Mouse (Mus musculus) embryonic facial prominence, embryonic 15.5 days (tissue): ENCODE data around the gene Acad8. TPM values are rescaled to one million over a fixed set of nuclear protein-coding genes. Genes with fewer than 3 reads are reported as not detected.
A peak's percentile ranks its signal among the peaks of the same experiment; 100 is the strongest.

Source experiments
- ATAC-seq: fragments of 200-750 bp; cut with Nextera tagmentation; 2 replicates; pipeline ENCODE4 v1.8.0; 2017; ENCODE audit warnings: low read depth, moderate TSS enrichment; ENCODE audit not compliant: insufficient number of reproducible peaks, low FRiP score, low TSS enrichment
- H3K27ac ChIP-seq: fragments of 300-500 bp; sonication (generic); replicated peaks from 2 replicates; pipeline ENCODE4 v1.5.1; 2015; ENCODE audit warnings: mild to moderate bottlenecking, inconsistent platforms
- H3K27me3 ChIP-seq: fragments of 300-500 bp; sonication (generic); 2 replicates; pipeline ENCODE4 v1.6.1; 2015; ENCODE audit warnings: inconsistent platforms
- H3K36me3 ChIP-seq: fragments of 300-500 bp; sonication (generic); 2 replicates; pipeline ENCODE4 v1.6.1; 2015; ENCODE audit warnings: mild to moderate bottlenecking, inconsistent platforms
- H3K4me1 ChIP-seq: fragments of 300-500 bp; sonication (generic); 2 replicates; pipeline ENCODE4 v1.6.1; 2015; ENCODE audit warnings: inconsistent platforms
- H3K4me2 ChIP-seq: fragments of 300-500 bp; sonication (generic); replicated peaks from 2 replicates; pipeline ENCODE4 v1.6.1; 2015; ENCODE audit warnings: mild to moderate bottlenecking, inconsistent platforms
- H3K4me3 ChIP-seq: fragments of 300-500 bp; sonication (generic); replicated peaks from 2 replicates; pipeline ENCODE4 v1.5.1; 2015; ENCODE audit warnings: mild to moderate bottlenecking, inconsistent platforms
- H3K9ac ChIP-seq: fragments of 300-500 bp; sonication (generic); 2 replicates; pipeline ENCODE4 v1.6.1; 2015; ENCODE audit warnings: inconsistent platforms
- H3K9me3 ChIP-seq: fragments of 300-500 bp; sonication (generic); replicated peaks from 2 replicates; pipeline ENCODE4 v1.6.1; 2016; ENCODE audit warnings: inconsistent platforms
- WGBS: fragments of 180-500 bp; shearing (Covaris S2); methylation state at CpG from one replicate; pipeline ENCODE4 v1.1.7; 2015; 5-methylcytosine and 5-hydroxymethylcytosine counted together
- polyA plus RNA-seq: library from polyadenylated mRNA; unstranded; fragments of >200 nt; fragmentation: Nextera tagmentation; extraction: Ambion mirVana; gene quantifications from 2 replicates; pipeline ENCODE4 v1.2.1, GENCODE M21; 2015

The Acad8 gene
- 54.4 and 56.2 TPM in 2 replicates for polyA plus RNA-seq

GRCm38 (mm10) chr9:26999461-27000395 is at the start of gene Acad8, which contains the start of gene Thyn1:
Acad8 (minus strand) TSS chr9:26999566.
Thyn1 (plus strand) TSS chr9:26999710.
- Histone ChIP-seq H3K9ac (peak within 1 kb of the TSS; percentile 87), H3K36me3 (peaks cover 17% of the 10 kb centered on the region), H3K4me3 (peak within 1 kb of the TSS; percentile 75), H3K27ac (peak within 1 kb of the TSS; percentile 86), H3K9me3 (no peaks in the 10 kb centered on the region), H3K27me3 (no peaks in the 10 kb centered on the region), H3K4me1 (peaks cover 15% of the 10 kb centered on the region), H3K4me2 (peak within 1 kb of the TSS; percentile 59)
- WGBS: under 1% methylated on average over 35 of the region's 35 CpGs
- peak; percentile 99 for ATAC-seq

- no peak for ATAC-seq
- no peaks in the 10 kb centered on the region for H3K27me3 ChIP-seq
- peaks cover 80% of the 10 kb centered on the region for H3K36me3 ChIP-seq
- H3K27ac ChIP-seq: no peak overlapping the region
- H3K4me1 ChIP-seq: no peaks in the 10 kb centered on the region
- WGBS: 89% methylated on average over 5 of the region's 5 CpGs
- no peak overlapping the region for H3K9ac ChIP-seq
- H3K4me2 ChIP-seq: no peak overlapping the region
- no peak overlapping the region for H3K4me3 ChIP-seq
- H3K9me3 ChIP-seq: no peaks in the 10 kb centered on the region
Observed at GRCm38 (mm10) chr9:27043892-27044291, 44.5 kb upstream of the Acad8 start.

GRCm38 (mm10) chr9:27030763-27031100 is 31.4 kb upstream of the Acad8 start:
- Histone ChIP-seq H3K4me3 (peak overlapping the region; percentile 97), H3K36me3 (no peaks in the 10 kb centered on the region), H3K27ac (peak overlapping the region; percentile 94; the same call in 1 of the 2 replicates), H3K4me1 (peaks cover 46% of the 10 kb centered on the region), H3K27me3 (no peaks in the 10 kb centered on the region), H3K9me3 (no peaks in the 10 kb centered on the region), H3K9ac (peak overlapping the region; percentile 66), H3K4me2 (peak overlapping the region; percentile 70)
- ATAC-seq: peak; percentile 7
- 0% methylated on average over 17 of the region's 17 CpGs for WGBS

DNA sequence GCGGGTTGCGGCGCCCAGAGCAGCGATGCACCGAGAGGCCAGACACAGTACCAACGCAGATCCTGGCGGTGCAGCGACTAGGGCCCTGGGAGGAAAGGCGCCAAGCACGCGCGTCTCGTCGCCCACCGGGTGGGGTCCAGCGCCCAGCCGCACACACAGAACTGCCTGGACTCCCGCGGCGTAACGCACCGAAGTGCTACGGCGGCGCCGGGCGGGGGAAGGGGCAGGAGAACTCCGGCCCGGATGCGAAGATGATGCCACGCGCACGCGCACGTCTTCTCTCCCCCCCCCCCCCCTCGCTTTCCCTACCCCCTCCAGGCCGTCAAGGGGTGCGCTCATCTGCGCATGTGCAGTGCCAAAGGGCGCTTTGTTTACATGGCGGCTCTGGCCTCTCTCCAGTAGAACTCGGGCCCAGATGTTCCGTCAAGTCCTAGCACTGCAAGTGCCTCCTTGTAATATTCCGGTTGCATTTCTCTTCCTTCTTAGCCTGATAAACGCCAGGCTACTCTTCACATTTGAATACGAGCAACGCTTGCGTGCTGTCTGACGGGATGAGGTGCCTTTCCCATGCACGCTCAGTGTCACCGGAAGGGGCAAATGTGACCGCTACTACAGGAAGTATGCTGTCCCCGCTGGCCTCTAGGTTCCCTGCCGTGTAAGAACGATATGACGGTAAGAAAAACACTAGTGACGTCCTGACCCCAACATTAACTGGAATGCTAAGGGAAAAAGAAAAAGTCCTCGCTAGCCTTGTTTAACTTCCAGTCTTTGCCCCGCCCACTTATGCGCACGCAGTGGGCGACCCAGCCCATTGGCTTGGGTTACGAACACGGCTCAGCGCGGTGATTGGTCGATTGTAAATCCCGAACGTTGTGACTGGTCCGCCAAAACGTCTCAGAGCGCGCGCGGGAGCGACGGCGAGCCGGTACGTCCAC is 30.7 kb upstream of the Acad8 start, which contains the start of the genes Vps26b and Ncapd3:
Vps26b (minus strand) TSS at position 238 of the 935 bp plus-strand sequence.
Ncapd3 (plus strand) TSS at position 348 of the 935 bp plus-strand sequence.
- no peaks in the 10 kb centered on the region for H3K36me3 ChIP-seq
- H3K9ac ChIP-seq: peak within 1 kb of the TSS; percentile 98
- peak; percentile 95 for ATAC-seq
- WGBS: under 1% methylated on average over 78 of the region's 80 CpGs
- peaks cover 46% of the 10 kb centered on the region for H3K4me1 ChIP-seq
- H3K9me3 ChIP-seq: no peaks in the 10 kb centered on the region
- H3K4me3 ChIP-seq: peak within 1 kb of the TSS; percentile 97
- H3K27me3 ChIP-seq: no peaks in the 10 kb centered on the region
- H3K27ac ChIP-seq: peak within 1 kb of the TSS; percentile 94
- H3K4me2 ChIP-seq: peak within 1 kb of the TSS; percentile 83

DNA sequence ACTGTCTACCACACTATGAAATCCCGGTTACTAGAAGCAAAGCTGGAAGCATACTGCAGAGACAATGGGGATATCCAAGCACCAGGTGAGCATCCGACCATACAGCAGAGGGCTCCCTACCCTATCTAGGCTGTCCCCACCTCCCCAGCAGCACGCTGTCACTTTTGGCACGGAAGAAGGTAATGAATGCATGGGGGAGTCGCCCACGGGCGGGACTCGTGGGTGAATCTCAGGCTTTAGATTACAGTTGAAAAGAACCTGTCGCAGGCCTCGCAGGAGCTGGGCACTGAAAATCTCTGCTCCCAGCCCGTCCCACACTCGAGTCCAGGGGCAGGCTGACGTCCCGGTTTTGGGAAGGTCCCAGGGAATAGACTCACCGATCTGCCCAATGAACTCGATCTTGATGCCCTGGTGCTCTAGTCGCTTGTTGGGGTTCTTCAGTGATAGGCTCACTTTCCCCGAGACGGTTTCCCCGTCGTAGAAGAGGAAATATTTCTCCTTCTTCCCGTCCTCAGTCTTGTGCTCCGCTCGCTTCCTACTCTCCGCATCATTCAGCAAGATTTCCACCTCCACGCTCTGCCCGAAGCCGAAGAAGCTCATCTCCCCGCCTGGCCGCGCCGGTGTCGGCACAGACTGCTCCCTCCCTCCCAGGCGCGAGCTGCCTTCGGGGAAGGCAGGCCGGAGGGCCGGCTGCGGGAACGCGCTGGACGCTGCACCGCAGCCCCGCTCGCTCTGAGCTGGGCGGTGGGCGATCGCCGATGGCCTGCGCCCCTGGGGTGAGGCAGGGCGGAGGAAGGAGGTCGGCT is 29.9 kb upstream of the Acad8 start:
- peak overlapping the region; percentile 98 for H3K9ac ChIP-seq
- H3K4me1 ChIP-seq: peaks cover 46% of the 10 kb centered on the region
- H3K4me3 ChIP-seq: peak overlapping the region; percentile 97
- H3K4me2 ChIP-seq: peak overlapping the region; percentile 83
- no peaks in the 10 kb centered on the region for H3K27me3 ChIP-seq
- H3K9me3 ChIP-seq: no peaks in the 10 kb centered on the region
- under 1% methylated on average over 52 of the region's 52 CpGs for WGBS
- ATAC-seq: no peak
- H3K27ac ChIP-seq: peak overlapping the region; percentile 94
- H3K36me3 ChIP-seq: no peaks in the 10 kb centered on the region

GRCm38 (mm10) chr9:27026708-27027107 is 27.3 kb upstream of the Acad8 start:
- no peaks in the 10 kb centered on the region for H3K27me3 ChIP-seq
- H3K36me3 ChIP-seq: no peaks in the 10 kb centered on the region
- H3K27ac ChIP-seq: no peak overlapping the region
- H3K4me2 ChIP-seq: peak overlapping the region; percentile 24; the same call in 1 of the 2 replicates
- 43% methylated on average over 1 of the region's 1 CpGs for WGBS
- no peak overlapping the region for H3K4me3 ChIP-seq
- H3K4me1 ChIP-seq: peaks cover 36% of the 10 kb centered on the region
- no peaks in the 10 kb centered on the region for H3K9me3 ChIP-seq
- no peak for ATAC-seq
- H3K9ac ChIP-seq: no peak overlapping the region

DNA sequence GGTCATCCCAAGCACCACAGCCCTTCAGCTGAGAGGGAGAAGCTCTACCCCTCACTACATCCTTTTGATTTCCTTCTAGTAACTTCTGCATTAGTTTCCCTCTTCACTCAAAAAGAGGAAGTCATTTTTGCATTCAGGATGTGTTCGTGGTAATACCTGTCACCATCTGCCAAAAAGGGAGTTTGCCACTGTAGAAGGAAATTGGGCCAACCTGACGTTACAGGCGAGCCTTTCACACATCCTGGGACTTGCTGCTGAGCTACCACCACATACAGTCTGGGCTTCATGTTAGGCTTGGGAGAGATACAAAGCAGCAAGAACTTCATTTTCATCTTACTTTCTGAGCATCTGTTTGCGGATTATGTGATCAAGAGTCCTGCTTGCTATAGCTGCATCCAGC is 24.3 kb upstream of the Acad8 start:
- 78% methylated on average over 4 of the region's 4 CpGs for WGBS
- no peak overlapping the region for H3K4me2 ChIP-seq
- no peak overlapping the region for H3K9ac ChIP-seq
- peaks cover 6% of the 10 kb centered on the region; the same call in 1 of the 2 replicates for H3K36me3 ChIP-seq
- ATAC-seq: no peak
- H3K27me3 ChIP-seq: no peaks in the 10 kb centered on the region
- no peak overlapping the region for H3K4me3 ChIP-seq
- H3K27ac ChIP-seq: no peak overlapping the region
- no peaks in the 10 kb centered on the region for H3K9me3 ChIP-seq
- peaks cover 24% of the 10 kb centered on the region for H3K4me1 ChIP-seq

GRCm38 (mm10) chr9:27018961-27019360 is 19.6 kb upstream of the Acad8 start:
- no peak for ATAC-seq
- Histone ChIP-seq H3K4me2 (no peak overlapping the region), H3K27me3 (no peaks in the 10 kb centered on the region), H3K27ac (no peak overlapping the region), H3K9ac (no peak overlapping the region), H3K4me3 (no peak overlapping the region), H3K36me3 (peaks cover 43% of the 10 kb centered on the region), H3K4me1 (no peaks in the 10 kb centered on the region), H3K9me3 (no peaks in the 10 kb centered on the region)
- WGBS: 92% methylated on average over 10 of the region's 10 CpGs

GRCm38 (mm10) chr9:27011572-27011971 is 12.2 kb upstream of the Acad8 start:
- H3K27ac ChIP-seq: no peak overlapping the region
- H3K27me3 ChIP-seq: no peaks in the 10 kb centered on the region
- no peak overlapping the region for H3K9ac ChIP-seq
- H3K4me1 ChIP-seq: no peaks in the 10 kb centered on the region
- H3K4me3 ChIP-seq: no peak overlapping the region
- H3K4me2 ChIP-seq: no peak overlapping the region
- WGBS: 88% methylated on average over 4 of the region's 4 CpGs
- no peak for ATAC-seq
- H3K9me3 ChIP-seq: no peaks in the 10 kb centered on the region
- peaks cover 92% of the 10 kb centered on the region for H3K36me3 ChIP-seq

GRCm38 (mm10) chr9:27009231-27009630 is 9.9 kb upstream of the Acad8 start:
- 78% methylated on average over 5 of the region's 5 CpGs for WGBS

More at GRCm38 (mm10) chr9:27009231-27009630, 9.9 kb upstream of the Acad8 start:
- Histone ChIP-seq H3K9me3 (no peaks in the 10 kb centered on the region), H3K4me1 (no peaks in the 10 kb centered on the region), H3K36me3 (peaks cover 95% of the 10 kb centered on the region), H3K4me2 (no peak overlapping the region), H3K9ac (no peak overlapping the region), H3K27me3 (no peaks in the 10 kb centered on the region), H3K4me3 (no peak overlapping the region), H3K27ac (no peak overlapping the region)
- ATAC-seq: no peak
